Mouse (Mus musculus) adrenal gland (tissue): ENCODE data around the gene Sbp.

Experiments used
- intact Hi-C: fragments of 180-260 bp; cut with DNase I; formaldehyde crosslinking; loops from one replicate; pipeline ENCODE4 v1.15.1; 2025

Sbp gene

GRCm38 (mm10) chr17:23989802-23990201, 48.3 kb downstream of the Sbp start:
- intact Hi-C loops = no loop called here

GRCm38 (mm10) chr17:23992789-23993553, 51.5 kb downstream of the Sbp start:
- intact Hi-C loops = no loop called here

- intact Hi-C loops = loop anchor here (2.0 kb wide), 1 partner anchor 25 kb away; no protein-coding TSS in a partner anchor
Measured at GRCm38 (mm10) chr17:23993559-23994428, 52.3 kb downstream of the Sbp start.

GRCm38 (mm10) chr17:23994667-23995066, 53.2 kb downstream of the Sbp start:
- intact Hi-C loops = loop anchor here (2.0 kb wide), 1 partner anchor 26 kb away; no protein-coding TSS in a partner anchor
